Mouse (Mus musculus) gastrocnemius, adult 18-20 months (tissue): Measurements from ENCODE around the gene Il2rg. TPM values are rescaled to one million over a fixed set of nuclear protein-coding genes. Genes with fewer than 3 reads are reported as not detected.

ENCODE experiments used
- DNase-seq: peaks from one replicate; pipeline ENCODE4 v3.0.0; 2021; ENCODE audit warnings: low spot score
- long read RNA-seq, 2 experiments: library from polyadenylated mRNA; stranded (forward); transcript quantifications; one replicate each; pipeline ENCODE4 v2.0.0; 2021
- total RNA-seq, 2 experiments: library from RNA; stranded (reverse); gene quantifications; 2 replicates each; pipeline ENCODE4 v1.2.3; 2021

Gene Il2rg
- 1 to 10 TPM; 1.1 to 1.6 TPM for total RNA-seq
- long read RNA-seq, experiment 1, partial matches to known transcripts, result 1 of 1 reads
- long read RNA-seq, experiment 1, other reads (novel, unspliced or antisense), result 0 of 1 reads
- long read RNA-seq, experiment 2, partial matches to known transcripts, result 0 of 1 reads
- long read RNA-seq, experiment 2, other reads (novel, unspliced or antisense), result 0 of 1 reads

DNA sequence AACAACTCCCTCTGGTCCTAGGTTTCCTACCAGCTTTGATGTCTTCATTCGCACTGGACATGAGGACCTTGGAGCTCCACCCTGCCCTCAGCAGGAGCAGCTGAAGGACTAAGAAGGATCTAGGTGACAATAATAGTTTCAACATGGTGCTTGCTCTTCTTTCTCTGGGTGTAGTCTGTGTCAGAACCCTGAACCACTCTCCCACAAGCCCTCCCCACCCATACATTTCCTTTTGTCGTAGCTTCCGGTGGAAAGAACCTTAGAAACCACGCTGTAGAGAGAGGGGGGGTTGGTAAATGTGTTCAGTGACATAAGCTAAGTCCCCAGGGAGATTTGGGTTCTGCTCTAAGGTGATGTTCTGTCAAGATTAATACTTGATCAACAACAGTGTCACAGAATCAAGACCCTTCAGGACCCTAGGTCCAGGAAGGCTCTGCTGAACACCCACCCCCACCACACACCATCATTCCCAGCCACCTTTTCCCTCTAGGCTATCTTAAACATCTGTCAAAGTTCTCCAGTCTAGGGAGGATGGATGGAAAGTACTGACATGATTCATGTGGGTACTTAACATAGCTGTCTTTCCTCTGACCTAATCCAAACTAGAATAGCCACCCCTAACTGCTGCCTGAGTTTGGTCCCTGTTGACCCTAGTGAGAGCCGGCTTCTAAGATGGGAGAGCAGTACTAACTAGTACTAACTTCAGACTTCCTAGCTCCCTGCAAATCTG lies at the start of gene Il2rg:
Il2rg (minus strand) TSS at position 231 of the 730 bp plus-strand sequence.
- DNase-seq, result no peak

DNA sequence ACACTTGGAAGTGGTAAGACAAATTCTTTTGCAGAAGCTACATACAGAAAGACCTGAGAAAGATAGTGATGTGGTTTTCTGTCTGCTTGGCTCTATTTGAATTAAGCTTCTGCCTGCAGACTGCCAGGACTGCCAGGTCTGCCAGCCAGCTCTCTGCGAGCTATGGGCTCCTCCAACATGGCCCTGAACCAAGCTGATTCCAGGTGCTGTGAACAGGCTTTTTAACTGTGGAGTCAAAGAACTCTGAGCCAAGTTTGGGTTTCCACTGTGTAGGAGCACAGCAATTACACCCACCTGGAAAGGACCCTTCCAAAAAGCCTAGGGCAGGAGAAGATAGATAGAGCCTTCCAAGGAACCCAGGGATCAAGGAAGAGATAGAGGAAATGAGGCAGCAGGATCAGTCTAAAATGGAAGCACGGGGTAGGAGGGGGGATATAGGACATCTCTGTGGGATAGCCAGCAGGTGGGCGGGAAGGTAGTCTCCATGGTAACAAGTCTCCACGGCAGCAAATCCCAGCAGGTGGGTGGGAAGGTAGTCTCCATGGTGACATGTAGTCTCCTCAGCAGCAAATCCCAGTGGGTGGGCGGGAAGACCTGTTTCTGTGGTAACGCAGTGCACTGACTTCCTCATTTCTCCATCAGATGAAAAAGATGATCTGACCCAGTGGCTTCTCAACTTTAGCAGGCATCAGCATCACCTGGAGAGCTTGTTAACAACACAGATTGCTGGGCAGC lies 45.7 kb upstream of the Il2rg start:
- DNase-seq, result no peak

DNA sequence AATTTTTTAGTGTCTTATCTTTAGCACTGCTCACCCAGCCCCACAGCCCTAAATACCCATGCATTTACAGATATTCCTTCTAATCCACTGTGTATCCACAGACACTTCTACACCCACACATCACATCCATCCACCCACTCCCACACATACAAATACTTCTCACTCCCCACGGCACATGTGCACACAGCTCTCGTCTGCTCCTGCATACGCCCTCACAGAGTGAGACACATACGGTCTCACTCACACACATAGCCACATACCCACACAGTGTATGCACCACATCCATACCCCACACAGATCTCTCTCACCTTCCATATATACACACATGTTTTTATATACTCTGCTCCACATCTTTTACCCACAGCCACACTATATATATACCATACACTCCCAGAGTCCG lies 41.2 kb upstream of the Il2rg start:
- DNase-seq, result no peak

DNA sequence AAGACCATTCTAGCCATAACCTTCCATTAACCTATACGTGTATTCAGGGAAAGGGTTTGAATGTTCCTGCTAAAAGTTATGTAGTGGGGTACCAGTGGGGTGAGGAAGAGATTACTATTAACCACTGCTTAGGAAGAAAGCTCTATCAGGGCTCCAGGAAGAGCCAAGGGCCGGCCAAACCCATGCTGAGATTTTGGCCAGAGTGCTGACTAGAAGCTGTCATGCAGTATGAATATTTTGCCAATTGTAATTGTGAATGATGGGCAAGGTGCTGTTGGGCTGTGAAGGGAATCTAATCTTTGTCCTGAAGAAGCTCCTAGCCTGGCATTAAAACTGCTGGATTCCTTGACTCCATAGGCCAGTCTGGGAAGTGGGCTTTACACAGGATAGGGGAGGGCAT lies 36.6 kb upstream of the Il2rg start:
- no peak for DNase-seq

DNA sequence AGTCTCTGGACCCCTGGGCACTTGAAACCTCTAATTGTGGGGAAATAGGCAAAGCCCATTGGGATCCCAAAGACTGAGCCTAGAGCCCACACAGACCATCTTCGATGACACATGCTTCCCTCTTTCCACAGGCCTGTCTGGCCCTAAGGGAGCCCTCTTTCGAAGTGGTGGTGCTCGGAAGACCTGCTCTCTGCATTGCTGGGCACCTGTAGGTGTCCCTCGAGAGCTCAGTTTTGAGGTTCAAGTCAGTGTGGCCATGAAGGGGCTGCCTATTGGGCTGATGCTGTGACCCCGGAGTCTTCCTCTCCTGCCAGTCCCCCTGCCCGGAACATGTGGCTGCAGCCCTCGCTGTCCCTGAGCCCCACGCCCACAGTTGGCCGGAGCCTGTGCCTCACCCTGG lies 33.6 kb upstream of the Il2rg start:
- DNase-seq, result no peak

DNA sequence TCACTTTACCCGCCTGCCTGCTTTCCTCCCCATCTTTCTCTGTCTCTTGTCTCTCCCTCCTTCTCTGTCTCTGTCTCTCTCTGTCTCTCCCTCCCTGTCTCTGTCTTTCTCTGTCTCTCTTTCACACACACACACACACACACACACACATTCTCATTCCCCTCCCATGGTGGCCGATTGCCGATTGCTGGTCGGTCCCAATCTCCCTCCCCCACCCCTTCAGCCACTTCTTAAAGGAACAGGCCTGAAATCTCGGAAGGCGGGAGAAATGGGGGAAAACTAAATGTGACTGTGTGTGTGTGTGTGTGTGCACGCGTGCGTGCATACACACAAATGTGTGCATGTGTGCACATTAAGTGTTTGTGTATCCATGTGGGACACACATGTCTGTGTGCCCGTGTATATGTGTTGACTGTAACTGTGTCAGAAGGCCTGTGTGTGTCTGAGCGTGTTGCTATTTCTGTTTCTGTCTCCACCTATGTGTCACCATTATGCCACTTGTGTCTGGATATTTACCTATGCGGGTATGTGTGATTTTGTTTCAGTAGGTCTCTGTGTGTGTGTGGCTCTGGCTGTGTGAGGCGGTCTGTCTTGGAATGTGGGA lies 32.5 kb upstream of the Il2rg start:
- DNase-seq, result no peak

DNA sequence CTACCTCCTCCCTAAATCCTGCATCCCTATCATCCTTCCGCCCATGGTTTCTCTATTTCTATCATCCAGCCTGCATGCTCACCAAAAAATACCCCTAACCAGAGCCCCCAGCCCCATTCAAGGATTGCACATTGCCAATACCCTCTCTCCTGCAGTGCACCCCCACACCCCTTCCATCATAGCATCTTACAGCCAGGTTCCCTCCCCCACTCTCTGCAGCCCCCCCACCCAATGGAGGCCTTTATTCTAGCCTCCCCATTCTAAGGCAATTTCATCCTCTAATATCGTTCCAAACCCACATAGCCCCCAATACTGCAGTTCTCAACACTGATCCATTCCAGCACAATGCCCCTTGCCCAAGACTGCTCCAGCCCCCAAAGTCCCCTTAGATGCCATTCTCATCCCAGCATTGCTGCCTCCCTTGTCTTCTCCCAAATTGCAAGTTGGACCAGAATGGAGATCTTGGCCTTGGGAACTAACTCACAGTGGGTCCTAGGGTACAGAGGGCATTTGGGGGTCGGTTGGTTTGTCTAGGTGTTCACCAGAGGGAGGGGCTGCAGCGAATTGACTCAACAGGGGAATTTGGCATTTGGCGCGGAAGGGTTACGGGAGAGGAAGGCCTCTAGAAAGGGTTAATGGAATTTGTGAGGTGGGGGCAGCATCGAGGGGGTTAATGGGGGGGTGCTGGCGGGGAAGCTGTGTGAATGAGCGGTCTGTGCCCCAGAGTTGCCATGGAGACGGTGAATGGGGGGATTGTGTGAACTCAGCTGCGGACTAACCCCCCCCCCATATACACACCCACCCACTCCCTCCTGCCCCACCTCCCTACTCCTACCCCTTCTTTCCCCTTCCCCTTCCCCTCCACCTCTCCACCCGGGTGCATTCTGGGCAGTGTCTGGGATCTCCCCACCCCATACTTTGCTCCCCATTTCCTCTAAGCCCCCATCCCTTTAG lies 31.7 kb upstream of the Il2rg start:
- DNase-seq, result no peak

DNA sequence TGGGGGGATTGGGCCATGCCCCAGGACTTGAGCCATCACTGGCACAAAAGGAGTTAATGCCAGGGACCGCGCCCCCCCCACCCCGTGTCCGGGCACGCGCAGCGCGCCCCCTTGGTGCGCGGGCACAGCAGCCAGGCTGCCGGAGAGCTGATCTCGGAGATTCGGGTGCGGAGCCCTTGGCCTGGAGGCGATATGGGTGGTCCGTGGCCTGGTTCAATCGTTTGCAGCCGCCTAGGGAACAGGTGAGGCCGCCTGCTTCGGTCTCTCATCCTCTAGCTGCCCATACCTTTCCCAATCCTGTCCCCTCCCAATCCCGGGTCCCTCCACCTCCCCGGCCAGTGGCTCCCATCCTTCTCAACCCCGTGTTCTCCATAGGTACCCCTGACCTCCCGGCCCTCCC lies 31.0 kb upstream of the Il2rg start, which contains the start of gene Nlgn3:
Nlgn3 (plus strand) TSS at position 114 of the 400 bp plus-strand sequence.
- no peak for DNase-seq

DNA sequence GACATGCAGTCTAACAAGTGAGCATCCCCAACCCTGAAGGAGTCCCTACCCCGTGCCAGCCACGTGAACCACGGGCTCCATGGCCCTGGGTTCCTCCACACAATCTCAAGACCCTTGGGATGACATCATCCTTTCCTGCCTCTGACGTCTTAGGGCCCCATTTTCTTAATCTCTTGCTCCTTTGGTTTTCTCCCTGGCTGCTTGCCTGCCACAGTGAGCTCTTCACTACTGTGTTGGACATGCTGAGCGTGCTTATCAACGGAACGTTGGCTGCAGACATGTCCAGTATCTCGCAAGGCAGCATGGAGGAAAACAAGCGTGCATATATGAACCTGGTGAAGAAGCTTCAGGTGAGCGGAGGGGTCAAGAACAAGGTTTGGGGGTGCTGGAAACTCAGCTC lies 22.1 kb upstream of the Il2rg start:
- DNase-seq, result no peak

DNA sequence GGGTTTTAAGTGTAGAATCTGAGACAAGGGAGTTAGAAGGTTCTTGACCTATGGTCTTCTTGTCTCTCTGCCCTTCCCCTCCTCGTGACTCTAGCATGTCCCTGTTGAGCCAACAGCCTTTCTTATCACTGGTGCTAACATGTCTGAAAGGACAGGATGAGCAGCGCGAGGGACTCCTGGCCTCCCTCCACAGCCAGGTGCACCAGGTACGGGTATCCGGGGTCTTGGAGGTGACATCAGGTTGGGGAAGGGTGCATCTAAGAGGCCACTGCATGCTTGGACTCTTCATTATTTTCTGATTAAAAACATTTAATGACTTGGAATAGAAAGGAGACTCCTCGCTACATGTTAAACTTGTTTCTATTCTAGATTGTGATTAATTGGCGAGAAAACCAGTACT lies 21.0 kb upstream of the Il2rg start:
- no peak for DNase-seq

DNA sequence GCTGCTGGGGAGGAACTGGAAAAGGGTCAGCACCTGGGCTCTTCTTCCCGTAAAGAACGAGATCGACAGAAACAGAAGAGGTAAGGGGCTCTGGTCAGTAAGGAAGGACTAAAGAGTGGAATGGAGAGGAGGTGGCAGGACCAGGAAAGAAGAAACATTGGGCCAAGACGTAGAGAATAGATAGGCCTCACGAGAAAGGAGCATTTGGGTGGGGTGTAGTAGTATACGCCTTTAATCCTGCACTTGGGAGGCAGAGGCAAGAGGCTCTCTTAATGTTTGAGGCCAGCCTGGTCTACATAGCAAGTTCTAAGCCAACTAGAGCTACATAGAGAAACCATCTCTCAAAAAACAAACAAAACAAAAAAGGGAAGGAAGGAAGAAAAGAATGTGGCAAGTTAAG lies 20.4 kb upstream of the Il2rg start:
- no peak for DNase-seq

DNA sequence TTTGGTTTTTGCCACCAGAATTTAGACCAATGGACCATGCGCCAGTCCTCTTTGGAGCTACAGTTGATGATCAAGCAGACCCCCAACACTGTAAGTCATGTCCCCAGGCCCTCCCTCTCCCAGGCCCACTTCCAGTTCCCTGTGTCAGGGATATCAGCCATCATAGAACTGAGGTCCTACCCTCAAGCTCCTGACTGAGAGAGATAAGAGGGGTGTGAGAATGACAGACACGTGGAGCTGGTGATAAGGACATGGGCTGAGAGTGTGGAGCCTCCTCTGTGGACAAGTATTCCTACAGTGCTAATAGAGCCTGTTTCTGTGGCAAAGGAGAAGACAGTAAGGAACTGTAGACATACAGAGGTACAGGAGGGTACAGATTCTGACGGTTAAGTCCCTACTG lies 19.5 kb upstream of the Il2rg start:
- no peak for DNase-seq

DNA sequence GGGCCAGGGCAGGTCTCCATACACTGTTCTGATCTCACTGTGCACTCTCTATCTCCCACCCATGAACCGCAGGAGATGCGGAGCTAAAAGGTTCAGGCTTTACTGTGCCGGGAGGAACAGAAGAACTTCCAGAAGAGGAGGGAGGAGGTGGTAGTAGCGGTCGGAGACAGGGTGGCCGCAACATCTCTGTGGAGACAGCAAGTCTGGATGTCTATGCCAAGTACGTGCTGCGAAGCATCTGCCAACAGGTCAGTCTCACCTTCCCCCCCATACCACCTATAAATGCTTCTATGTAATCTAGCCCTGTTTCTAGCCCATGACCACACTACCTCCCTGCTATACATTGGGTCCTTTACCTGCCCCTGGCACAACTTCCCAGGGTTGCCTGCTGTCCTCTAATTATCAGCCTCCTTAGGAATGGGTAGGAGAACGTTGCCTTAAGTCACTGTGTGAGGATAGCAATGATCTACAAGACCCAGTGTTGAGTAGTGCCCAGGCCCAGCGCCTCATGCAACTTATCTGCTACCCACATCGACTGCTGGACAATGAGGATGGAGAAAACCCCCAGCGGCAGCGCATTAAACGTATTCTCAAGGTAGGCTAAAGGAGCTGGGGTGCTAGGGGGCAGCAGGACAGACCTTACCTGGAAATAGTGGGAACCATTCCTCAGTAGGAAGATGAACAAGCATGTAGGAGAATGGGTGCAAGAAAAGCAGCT lies 18.1 kb upstream of the Il2rg start:
- DNase-seq, result no peak

DNA sequence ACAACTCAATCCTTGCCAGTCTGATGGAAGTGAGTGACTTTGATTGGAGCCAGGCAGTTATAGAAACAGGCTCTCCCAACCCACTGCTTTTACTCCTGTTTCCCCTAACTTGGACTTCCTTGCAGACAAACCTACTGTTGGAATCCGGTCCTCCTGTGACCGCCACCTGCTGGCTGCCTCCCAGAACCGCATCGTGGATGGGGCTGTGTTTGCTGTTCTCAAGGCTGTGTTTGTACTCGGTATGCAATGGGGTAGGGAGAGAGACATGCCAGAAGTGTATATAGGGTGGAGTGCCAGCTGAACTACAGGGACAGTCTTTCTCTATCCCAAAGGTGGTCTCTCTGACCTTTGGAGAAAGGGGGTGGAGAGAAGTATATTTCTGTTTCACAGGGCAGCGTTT lies 17.5 kb upstream of the Il2rg start:
- peak; percentile 10 for DNase-seq

DNA sequence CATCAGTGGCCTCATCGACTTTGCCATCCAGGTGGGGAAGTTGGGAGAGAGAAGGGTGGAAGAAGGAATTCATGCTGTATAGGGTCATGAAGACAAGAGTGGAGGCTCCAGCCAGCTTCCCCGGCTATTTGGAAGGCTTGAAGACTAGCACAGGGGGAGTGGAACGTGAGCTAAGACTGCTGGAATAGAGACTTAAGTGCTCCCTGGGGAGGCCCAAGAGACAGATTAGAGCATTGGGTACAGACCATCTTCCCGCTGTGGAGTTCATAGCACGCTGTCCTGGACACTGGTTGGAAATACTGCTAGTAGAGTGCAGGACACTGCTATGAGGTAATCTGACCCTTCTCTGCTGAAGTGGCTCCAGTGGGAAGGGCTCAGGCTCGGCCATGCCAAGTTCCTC lies 14.8 kb upstream of the Il2rg start:
- peak; percentile 2 for DNase-seq

DNA sequence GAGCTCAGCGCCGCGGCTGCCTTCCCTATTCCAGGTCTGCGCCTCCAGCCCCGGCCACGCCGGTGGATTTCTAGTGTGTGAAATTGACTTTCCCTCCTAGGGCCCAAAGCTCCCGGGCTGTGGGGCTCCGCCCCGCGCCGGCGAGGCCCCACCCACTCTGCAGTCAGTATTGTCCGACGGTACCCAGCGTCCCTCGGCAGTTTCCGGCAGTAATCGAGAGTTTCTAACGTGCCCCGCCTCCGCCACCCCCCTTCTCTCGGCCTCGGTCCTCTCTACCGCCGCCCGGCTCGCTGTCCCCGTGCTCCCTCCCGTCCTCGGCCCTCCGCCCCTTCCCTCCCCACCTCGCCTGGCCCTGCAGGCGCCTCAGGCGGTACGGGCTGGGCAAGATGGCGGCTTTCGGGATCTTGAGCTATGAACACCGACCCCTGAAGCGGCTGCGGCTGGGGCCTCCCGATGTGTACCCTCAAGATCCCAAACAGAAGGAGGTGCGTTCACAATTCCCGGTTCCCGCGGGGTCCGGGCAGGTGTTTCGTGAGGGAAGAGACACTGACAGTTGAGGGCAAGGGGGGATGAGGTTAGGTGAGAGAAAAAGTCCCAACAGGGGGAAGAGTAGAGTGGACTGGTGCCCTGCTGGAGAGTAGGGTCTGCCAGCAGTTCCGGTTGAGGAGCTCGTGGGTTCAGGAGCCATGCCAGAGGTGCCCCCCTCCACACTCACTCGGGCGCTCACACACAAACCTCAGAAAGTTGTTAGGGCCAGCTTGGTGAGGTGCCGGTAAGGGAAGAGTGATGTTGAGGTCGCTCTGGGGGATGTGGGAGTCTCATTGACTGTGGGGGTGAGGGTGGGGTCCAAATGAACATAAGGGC lies 6.1 kb upstream of the Il2rg start, which contains the start of gene Med12:
Med12 (plus strand) TSS at position 156 of the 864 bp plus-strand sequence.
- peak; percentile 90 for DNase-seq

DNA sequence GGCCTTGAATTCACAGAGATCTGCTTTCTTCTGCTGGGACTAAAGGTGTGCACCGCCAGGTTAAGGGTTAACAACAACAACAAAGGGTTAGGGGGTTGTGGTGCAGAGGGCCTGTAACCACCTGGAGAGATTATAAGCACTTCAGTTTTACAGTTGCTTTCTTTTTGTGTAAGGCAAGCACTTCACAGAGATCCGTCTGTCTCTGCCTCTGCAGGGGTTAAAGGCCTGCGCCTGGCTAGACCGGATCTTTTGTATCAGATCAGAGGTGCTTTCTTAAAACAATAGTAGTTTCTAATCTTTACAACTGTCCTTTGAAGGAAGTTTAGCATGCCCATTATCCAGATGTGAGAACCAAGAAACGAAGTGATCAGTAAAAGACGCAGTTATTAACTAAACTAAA lies 5.4 kb upstream of the Il2rg start:
- DNase-seq, result no peak

DNA sequence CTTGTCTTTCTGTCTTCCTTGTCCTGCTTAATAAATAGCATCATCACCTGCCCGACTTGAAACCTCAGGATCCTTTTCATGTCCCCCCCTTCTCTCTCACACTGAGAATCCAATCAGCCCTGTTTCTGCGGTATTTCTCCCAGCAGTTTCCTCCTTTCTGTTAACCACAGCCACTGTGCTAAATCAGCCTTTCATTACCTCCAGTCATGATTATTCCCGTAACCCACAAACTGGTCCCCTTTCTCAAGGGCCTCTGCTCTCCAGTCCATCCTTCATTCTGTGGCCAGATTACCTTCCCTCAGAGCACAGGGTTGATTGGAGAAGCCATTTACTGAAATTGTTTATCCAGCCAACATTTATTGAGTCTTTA lies 685 bp upstream of the Il2rg start, which contains the start of gene Gm20489:
Gm20489 (minus strand) TSS at position 269 of the 370 bp plus-strand sequence.
- DNase-seq, result no peak

DNA sequence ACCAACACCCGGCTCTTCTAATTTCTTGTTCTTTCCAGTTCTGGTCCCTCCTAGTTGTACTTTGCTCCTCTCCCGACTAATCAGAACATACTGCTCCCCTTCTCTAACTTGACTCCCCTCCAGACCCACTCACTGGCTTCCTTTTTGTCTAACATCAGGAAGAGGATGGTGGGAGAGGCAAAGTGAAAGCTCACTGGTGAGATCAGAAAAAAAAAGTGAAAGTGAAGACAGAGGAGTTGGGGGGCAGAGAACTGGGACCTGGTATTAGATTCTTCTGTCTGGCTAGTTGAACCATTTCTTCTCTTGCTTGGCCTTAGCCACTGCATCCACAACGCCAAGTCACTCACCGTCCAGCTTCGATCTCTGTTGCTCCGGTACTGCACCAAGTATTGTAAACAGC lies 1.4 kb downstream of the Il2rg start:
- DNase-seq, result no peak
